Mouse (Mus musculus) kidney, postnatal 25 days (tissue): ENCODE data around the gene Map3k12.

Experiments used
- DNase-seq, 2 experiments: peaks; one replicate each; pipeline ENCODE4 v3.0.0; 2021; ENCODE audit warnings: mixed read lengths in 2 of 2

Gene Map3k12

GRCm38 (mm10) chr15:102502254-102502840, 14.5 kb downstream of the Map3k12 start:
- peak in 1 of 2 experiments; percentile 42 for DNase-seq

- DNase-seq: peak in 1 of 2 experiments; percentile 35
Measured at GRCm38 (mm10) chr15:102501084-102501814, 15.6 kb downstream of the Map3k12 start.

- no peak for DNase-seq
Measured at GRCm38 (mm10) chr15:102500479-102500878, 16.4 kb downstream of the Map3k12 start.

GRCm38 (mm10) chr15:102499851-102500250, 17.0 kb downstream of the Map3k12 start:
- no peak for DNase-seq

- no peak for DNase-seq
Measured at GRCm38 (mm10) chr15:102499370-102499769, 17.5 kb downstream of the Map3k12 start.

GRCm38 (mm10) chr15:102498322-102498721, 18.5 kb downstream of the Map3k12 start:
- no peak for DNase-seq

GRCm38 (mm10) chr15:102487664-102488063, 29.2 kb downstream of the Map3k12 start:
- DNase-seq: no peak

- no peak for DNase-seq
Measured at GRCm38 (mm10) chr15:102485853-102486252, 31.0 kb downstream of the Map3k12 start.

- no peak for DNase-seq
Measured at GRCm38 (mm10) chr15:102483136-102483535, 33.7 kb downstream of the Map3k12 start.

- no peak for DNase-seq
Measured at GRCm38 (mm10) chr15:102474520-102474919, 42.3 kb downstream of the Map3k12 start.

- no peak for DNase-seq
Measured at GRCm38 (mm10) chr15:102473246-102473645, 43.6 kb downstream of the Map3k12 start.

GRCm38 (mm10) chr15:102471727-102472126, 45.1 kb downstream of the Map3k12 start:
- no peak for DNase-seq

GRCm38 (mm10) chr15:102471295-102471645, 45.6 kb downstream of the Map3k12 start:
- no peak for DNase-seq

- peak; percentile 87 to 93 for DNase-seq
Measured at GRCm38 (mm10) chr15:102470605-102471294, 46.1 kb downstream of the Map3k12 start.

- peak; percentile 95 to 99 for DNase-seq
Measured at GRCm38 (mm10) chr15:102470183-102470604, 46.7 kb downstream of the Map3k12 start, which contains the start of gene Pcbp2. Gene Pcbp2 (plus strand): TSS chr15:102470539.

- DNase-seq: no peak
Measured at GRCm38 (mm10) chr15:102468675-102469370, 48.0 kb downstream of the Map3k12 start.

- peak in 1 of 2 experiments; percentile 64 for DNase-seq
Measured at GRCm38 (mm10) chr15:102463666-102464065, 53.2 kb downstream of the Map3k12 start.

- DNase-seq: no peak
Measured at GRCm38 (mm10) chr15:102461430-102462075, 55.3 kb downstream of the Map3k12 start.

GRCm38 (mm10) chr15:102460971-102461370, 55.9 kb downstream of the Map3k12 start:
- no peak for DNase-seq

GRCm38 (mm10) chr15:102460409-102460808, 56.5 kb downstream of the Map3k12 start:
- DNase-seq: no peak

GRCm38 (mm10) chr15:102459847-102460246, 57.0 kb downstream of the Map3k12 start:
- DNase-seq: no peak

GRCm38 (mm10) chr15:102459381-102459780, 57.5 kb downstream of the Map3k12 start:
- no peak for DNase-seq
